Mouse (Mus musculus): Measurements from ENCODE around the gene Csmd2.

DNA sequence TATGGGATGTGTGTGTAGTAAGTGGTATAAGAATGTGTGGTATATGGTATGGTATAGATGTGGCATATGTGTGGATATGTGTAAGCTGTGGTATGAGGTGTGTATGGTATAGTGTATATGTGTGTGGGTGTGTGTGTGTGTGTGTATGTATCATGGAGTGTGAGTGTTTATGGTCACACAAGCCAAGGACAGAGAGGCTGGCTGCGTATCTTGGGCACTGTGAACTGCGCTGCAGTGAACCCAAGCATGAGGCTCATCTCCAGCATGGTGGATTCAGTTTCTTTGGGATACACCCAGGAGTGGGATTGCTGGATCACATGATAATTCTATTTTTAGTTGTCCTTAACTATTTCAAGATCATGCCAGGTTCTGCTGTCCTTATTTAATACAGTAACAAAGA is 566.5 kb downstream of the Csmd2 start:
- TF ChIP-seq CTCF (conservative IDR thresholded peaks at IDR 0.05; ENCODE audit: insufficient read depth, insufficient read length, low read depth, low read length) (no peak), POLR2A (IDR thresholded peaks at IDR 0.05; ENCODE audit: low read depth, low read length) (no peak)
